In the genomic region with DNA sequence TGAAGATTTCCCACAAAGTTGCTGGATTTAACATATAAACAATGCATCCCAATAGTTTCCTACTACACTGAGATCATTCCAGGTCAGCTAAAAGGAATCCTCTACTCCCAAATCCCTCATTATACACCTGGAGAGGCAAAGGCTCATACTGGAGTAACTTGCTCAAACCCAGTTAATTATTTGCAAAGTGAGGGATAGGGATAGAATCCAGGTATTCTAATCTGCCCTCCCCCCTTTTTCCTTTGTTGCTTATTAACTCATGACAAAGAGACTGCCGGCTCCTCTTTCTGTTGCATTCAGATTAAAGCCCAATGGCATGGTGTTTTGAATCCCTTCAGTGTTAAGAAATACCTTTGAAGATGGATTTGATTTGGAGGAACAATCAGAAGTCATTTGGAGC, we compare ENCODE assay signal across 14 mouse cellular contexts.
"Had no signal": no experiment of that assay in that cellular context is flagged by ENCODE, and none has a peak within 500 bp of the region (broad histone marks: within the 10 kb centered on the region; RNA-seq: fewer than 3 reads in every experiment).

No protein-coding gene starts in this region.

- ATAC-seq: hindbrain, embryonic 16.5 days; inflammation-experienced regulatory T-cells, adult 6 months; midbrain, embryonic 16.5 days had no signal

- H3K4me2 ChIP-seq: limb, embryonic 13.5 days; liver, embryonic 13.5 days; midbrain, embryonic 12.5 days; neural tube, embryonic 13.5 days had no signal

- H3K9me3 ChIP-seq: limb, embryonic 13.5 days; liver, embryonic 13.5 days; midbrain, embryonic 12.5 days; neural tube, embryonic 13.5 days had no signal

- DNase-seq: left cerebral cortex, postnatal 4 days; liver, embryonic 13.5 days; lung, adult 18-20 months; retina, postnatal 1 day; right cerebral cortex, postnatal 4 days; spleen, adult 18-20 months; thymus, adult 18-20 months; thymus, postnatal 14 days had no signal

- H3K4me3 ChIP-seq: limb, embryonic 13.5 days; liver, embryonic 13.5 days; midbrain, embryonic 12.5 days; neural tube, embryonic 13.5 days had no signal

- H3K27me3 ChIP-seq: limb, embryonic 13.5 days; liver, embryonic 13.5 days; midbrain, embryonic 12.5 days; neural tube, embryonic 13.5 days had no signal

- H3K4me1 ChIP-seq: liver, embryonic 13.5 days; midbrain, embryonic 12.5 days; neural tube, embryonic 13.5 days had no signal

- H3K36me3 ChIP-seq: limb, embryonic 13.5 days; liver, embryonic 13.5 days; midbrain, embryonic 12.5 days; neural tube, embryonic 13.5 days had no signal

- H3K9ac ChIP-seq: limb, embryonic 13.5 days; liver, embryonic 13.5 days; midbrain, embryonic 12.5 days; neural tube, embryonic 13.5 days had no signal

- H3K27ac ChIP-seq: limb, embryonic 13.5 days; liver, embryonic 13.5 days; midbrain, embryonic 12.5 days; neural tube, embryonic 13.5 days had no signal
